Mouse (Mus musculus) telencephalon, adult 2 months (tissue): ENCODE measurements around the gene Golga7b.

ENCODE experiments used
- DNase-seq: peaks from one replicate; pipeline ENCODE4 v3.0.0-alpha.2; 2011; ENCODE audit warnings: low read depth, low spot score

Gene Golga7b

DNA sequence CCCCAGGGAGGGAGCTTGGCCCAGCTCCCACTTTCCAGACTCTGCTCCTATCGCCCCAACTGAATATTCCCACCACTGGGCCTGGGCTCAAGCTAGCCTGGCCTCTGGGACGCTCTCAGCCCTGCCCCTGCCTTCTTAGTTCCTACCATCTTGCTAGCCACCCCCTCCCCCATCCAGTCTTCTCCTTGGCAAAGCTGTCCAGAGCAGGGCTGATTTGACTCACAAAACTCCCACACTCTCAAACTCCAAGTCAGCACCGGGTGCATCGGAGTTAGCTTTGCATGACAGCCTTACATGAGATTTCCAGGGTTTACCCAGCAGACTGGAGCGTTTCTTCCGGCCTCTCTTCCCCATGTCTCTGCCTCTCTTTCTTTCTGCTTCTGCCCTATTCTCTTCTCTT, 45.8 kb downstream of the Golga7b start:
- DNase-seq = peak; percentile 32

DNA sequence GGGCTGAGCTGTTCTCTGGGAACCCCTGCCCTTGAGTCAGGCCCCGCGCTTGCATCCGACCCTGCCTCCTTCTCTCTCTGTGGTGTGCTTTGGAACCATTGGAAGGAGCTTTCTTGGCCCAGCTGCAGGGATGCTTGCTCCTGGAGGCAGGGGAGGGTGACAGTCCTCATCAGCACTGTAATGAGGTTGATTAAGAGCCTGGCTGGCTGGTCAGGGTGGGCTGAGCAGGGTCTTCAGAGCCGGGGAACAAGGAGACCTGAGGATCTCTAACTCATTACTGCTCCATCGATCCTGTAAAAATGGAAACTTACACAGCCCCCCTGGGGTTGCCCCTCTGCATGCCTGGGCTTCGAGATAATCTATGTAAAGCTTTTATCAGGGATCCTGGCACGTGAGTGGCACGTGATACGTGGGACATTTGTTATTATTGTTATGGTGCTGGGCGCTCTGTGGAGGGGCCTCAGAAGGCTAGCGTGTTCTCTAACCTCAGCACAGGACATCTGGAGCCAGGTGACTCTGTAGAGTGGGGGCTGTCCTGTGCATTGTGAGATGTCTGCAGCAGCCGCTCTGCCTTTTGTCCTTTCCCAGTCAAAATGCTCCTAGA, 55.9 kb downstream of the Golga7b start:
- no peak for DNase-seq

DNA sequence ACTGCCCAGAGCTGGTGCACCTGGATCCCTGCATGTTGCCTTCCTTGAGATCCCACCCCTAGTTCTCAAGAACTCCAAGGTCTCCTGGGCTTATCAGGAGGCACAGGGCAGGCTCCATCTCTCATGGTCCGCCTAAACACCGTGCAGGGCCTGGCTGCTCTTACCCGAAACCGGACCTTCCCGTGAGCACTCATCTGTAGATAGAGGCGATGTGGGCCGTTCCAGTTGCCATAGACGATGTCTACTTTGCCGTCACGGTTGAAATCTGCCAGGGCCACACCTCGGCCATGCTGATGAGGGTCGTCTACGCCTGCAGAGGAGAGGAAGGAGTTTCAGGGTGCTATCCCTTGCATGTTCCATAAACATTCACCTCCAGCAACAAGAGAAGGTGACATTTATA, 57.1 kb downstream of the Golga7b start:
- no peak for DNase-seq

DNA sequence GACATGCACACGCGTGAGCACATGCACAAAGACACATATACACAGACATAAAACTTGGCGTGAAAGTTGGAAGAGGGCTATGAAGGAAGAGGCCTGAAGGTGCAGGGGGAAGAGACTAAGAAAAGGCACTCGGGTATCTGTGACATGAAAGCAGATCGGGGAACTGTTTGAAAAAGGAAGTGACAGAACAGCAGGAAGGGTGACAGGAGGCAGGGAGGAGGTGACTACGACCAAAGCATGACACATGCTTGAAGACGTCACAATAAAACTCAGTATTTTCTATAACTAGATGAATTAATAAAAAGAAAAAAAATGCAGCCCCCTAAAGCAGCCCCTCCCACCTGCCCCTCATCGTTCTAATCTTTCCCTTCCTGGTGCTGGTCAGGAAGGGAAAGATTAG, 58.4 kb downstream of the Golga7b start:
- no peak for DNase-seq

DNA sequence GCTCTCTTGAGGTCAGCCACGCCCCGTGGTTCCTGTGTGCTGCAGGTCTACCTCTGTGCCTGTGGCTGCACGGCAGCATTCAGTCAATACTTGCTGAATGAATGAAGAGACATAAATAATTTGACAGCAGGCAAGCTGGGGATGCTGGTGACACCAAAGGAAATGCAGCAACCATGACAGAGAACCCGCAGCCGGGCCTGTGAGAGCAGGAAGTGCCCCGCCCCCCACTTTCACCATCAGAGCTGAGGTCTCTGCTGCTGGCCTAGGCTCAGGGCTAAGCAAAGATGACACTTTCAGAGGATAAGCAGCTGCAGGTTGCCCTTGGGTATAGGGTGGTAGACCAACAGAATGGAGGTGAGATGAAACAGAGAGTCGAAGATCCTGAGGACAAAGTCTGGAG, 58.8 kb downstream of the Golga7b start:
- no peak for DNase-seq

DNA sequence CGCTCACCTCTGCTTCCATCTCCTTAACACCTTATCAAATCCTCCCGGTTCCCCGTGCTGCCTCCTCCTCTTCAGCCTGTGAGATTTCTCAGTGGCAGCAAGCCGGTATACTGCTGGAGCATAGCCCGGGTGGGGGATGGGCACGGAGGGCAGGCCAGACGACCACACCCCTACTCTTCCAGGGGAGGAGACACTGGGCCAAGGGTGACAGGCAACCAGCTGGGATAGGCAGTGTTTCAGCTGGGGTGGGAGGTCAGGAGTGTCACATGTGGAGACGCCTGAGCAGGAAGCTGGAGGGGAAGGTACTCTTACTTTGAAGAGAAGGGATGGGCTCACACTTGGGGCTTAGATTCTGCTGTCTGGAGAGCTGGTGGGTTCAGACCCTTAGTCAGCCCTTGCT, 59.6 kb downstream of the Golga7b start:
- DNase-seq = no peak

DNA sequence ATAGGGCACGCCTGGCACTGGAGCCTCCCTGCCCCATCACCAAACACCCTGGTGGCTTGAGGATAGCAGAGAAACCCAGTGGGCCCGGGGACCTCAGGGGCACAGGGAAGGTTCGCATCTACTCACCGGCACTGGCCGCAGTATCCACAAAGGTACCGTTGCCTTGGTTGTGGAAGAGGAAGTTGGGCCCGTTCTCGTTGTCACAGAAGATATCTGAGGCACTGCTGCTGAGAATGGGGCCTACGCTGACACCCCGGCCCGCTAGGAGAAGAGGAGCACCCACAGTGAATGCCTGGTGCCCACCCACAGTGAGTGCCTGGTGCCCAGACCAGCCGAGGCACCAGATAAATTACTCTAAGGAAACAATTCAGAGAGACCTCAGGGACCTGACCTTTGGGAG, 61.6 kb downstream of the Golga7b start:
- no peak for DNase-seq

DNA sequence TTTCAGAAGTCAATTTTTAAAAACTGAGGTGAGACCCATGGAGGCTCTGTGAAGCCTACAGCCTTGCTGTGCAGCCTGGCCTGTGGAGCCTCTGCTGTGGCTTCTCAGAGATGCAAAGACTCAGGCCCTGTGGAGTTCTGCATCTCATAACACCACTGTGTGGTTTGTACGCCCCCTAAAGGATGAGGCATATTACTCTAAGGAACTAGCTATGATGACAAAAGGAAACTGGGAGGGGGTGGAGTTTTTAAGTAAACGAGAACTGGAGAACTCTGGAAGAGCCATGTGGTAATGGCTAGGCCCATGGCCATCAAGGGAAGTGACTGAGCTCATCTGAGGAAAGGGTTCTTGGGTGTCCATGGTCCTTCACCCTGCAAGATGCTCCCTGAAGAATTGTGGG, 64.0 kb downstream of the Golga7b start:
- DNase-seq = no peak

DNA sequence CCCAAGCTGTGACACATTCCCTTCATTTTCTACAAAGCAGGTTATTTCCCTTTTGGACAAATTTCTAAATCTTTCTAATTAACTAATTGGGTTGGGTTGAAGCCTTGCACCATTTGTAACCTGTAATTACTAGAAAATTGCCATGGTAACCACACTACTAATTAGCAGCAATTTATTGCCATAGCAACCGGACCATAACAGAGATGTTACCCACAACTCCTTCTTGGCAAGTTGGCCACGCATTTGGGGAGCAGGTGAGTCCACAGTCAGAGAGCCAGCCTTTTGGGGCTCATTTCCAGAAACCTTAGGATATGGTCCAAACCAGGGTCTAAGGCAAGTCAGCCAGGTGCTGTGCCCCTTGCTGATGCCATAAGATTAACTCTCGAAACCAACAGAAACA, 64.8 kb downstream of the Golga7b start:
- no peak for DNase-seq

DNA sequence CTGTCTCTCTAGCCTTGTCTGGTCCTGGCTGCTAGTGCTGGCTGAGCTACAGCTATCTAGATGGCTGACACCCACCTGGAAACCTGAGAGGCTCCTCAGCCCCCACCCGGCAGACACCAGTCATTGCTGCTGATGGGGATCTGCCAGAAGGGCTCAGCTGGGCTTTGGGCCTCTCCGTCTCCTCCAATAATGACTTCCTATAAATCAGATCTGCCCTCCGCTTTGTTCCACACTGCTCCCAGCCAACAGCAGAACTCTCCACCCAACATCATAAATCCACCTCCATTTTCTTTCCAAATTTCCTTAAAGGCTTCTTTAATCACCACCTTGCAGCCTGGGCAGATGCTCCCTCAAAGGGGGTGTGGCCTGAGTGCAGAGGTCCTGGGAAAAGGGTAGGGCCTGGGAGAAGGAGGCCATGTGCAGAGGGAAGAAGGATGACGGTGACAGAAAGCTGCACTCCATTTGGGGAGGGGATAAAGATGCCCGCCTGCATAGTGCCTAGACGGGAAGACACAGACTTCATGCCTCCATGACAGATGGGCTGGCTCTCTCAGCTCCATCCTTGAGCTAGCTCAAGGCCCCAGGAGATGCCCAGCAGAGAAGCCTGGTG, 67.8 kb downstream of the Golga7b start:
- no peak for DNase-seq

DNA sequence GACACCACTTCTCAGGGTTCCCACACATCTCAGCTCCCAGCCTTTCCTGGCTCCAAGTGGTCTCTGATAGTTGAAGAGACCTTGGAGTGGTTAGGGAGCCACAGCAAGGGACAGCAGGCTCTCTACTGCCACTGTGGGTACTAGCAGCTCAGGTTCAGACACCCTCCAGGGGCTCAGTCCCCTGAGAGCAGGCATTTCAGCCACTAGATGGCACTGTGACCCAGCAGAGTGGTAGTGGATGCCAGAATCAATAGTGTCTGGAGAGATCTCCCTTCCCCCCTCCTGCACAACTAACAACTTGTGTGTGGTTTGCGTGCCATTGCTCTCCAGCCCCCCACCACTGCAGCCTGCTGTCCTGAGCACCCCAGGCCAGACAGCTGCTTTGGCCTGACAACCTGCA, 68.5 kb downstream of the Golga7b start:
- DNase-seq = peak; percentile 64

DNA sequence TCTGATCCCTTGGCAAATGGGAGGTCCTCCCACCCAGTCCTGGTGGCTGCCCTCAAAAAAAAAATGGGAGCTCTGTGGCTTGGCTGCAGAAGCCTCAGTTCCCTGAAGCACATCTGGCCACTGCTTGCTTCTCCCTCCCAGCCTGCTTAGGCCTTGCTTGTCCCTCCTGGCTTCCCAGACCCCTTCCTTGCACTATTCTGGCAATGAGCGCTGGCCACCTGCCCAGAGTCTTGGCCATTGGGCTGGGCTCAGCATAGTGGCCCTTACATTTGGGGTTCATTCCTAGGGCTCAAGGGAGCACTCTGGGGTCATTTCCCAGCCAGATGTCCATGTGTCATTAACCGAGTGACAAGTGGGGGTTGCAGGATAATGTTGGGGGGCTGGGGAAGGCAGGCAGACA, 69.2 kb downstream of the Golga7b start:
- no peak for DNase-seq

DNA sequence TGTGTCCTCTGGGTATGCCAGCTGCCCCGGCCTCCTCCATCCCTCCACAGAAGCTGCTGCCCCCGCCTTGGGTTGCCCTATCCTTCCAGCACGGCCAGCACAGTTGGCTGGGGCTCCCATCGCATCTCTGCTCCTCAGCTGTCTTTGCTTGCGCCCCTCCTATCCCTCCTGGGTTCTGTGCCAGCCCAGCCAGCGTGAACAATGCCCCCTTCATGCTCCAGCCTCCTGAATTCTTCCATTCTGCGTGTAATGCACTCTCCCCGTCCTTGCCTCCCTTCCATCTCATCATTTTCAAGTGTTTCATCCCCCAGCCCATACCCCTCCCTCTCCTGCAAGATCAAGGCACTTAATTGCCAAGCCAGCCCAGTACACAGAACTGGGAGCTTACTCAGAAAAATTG, 69.6 kb downstream of the Golga7b start:
- peak; percentile 67 for DNase-seq

DNA sequence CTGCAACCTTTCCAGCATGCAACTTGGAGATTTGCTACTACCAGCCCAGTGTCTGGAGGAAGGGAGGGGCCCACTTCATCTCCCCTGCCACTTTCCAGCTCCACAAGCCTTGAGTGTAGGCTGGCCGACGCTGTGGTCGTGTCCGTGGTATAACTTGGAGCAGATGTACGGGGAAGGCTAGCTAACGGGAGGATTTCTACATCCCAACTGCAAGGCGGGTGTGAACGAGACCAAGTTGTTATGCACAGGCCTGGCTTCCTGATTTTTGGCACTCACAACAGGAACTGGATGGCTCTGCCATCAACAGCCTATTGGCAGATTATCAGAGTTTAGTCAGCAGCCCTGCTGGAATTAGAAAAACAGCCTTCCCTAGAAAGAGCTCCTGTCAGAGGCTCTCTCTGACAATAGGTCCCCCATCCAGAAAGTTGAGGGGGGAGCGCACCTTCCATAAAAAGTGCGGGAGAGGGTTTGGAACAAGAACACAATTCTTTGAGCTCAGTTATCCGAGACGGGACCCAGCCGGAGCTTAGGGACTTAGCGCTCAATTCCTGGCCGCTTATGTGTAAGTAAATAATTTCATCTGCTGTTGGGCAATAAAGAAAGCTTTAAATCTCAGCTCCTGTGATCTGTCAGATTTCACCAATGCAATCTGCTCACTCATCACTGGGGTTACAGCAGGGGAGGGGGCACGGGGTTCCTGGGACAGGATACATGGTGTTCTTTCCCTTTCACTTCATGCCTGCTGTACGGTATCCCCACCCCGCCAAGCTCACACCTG, 70.5 kb downstream of the Golga7b start:
- peak; percentile 75 for DNase-seq
